Mouse (Mus musculus) heart, embryonic 14.5 days (tissue): ENCODE data around the gene Copb1. TPM values are rescaled to one million over a fixed set of nuclear protein-coding genes. Genes with fewer than 3 reads are reported as not detected.
A peak's percentile ranks its signal among the peaks of the same experiment; 100 is the strongest.

Experiments
- ATAC-seq: fragments of 200-750 bp; cut with Nextera tagmentation; 2 replicates; pipeline ENCODE4 v1.8.0; 2017; ENCODE audit warnings: low read depth, moderate TSS enrichment; ENCODE audit not compliant: insufficient number of reproducible peaks, insufficient read depth, low FRiP score
- H3K27ac ChIP-seq, 2 experiments: fragments of 200-500 bp in 1 of 2; fragments of 300-500 bp in 1 of 2; sonication (generic) in 1 of 2; replicated peaks in 1 of 2; 2 replicates each; pipeline ENCODE4 v1.5.1; 2012 to 2014; ENCODE audit warnings: low read depth in 2 of 2, low read length in 2 of 2, control low read depth in 1 of 2, mild to moderate bottlenecking in 1 of 2, mixed read lengths in 1 of 2; ENCODE audit not compliant: control insufficient read depth in 1 of 2, insufficient read depth in 1 of 2
- H3K27me3 ChIP-seq: fragments of 300-500 bp; sonication (generic); 2 replicates; pipeline ENCODE4 v1.6.1; 2014; ENCODE audit warnings: mild to moderate bottlenecking, low read length, control low read depth; ENCODE audit not compliant: control insufficient read depth, insufficient read depth
- H3K36me3 ChIP-seq: fragments of 300-500 bp; sonication (generic); 2 replicates; pipeline ENCODE4 v1.6.1; 2014; ENCODE audit warnings: mild to moderate bottlenecking, control low read depth, low read length, mixed read lengths; ENCODE audit not compliant: control insufficient read depth, insufficient read depth
- H3K4me1 ChIP-seq, 2 experiments: fragments of 200-500 bp in 1 of 2; fragments of 300-500 bp in 1 of 2; sonication (generic) in 1 of 2; 2 replicates each; pipeline ENCODE4 v1.6.1; 2012 to 2014; ENCODE audit warnings: low read length in 2 of 2, control low read depth in 1 of 2, mixed read lengths in 1 of 2; ENCODE audit not compliant: control insufficient read depth in 2 of 2, insufficient read depth in 2 of 2
- H3K4me2 ChIP-seq: fragments of 300-500 bp; sonication (generic); 2 replicates; pipeline ENCODE4 v1.6.1; 2014; ENCODE audit warnings: mild to moderate bottlenecking, low read length
- H3K4me3 ChIP-seq, 2 experiments: fragments of 200-500 bp in 1 of 2; fragments of 300-500 bp in 1 of 2; sonication (generic) in 1 of 2; 2 replicates each; pipeline ENCODE4 v1.5.1; 2012 to 2014; ENCODE audit warnings: low read length in 2 of 2, mild to moderate bottlenecking in 2 of 2, control low read depth in 1 of 2, low read depth in 1 of 2, moderate library complexity in 1 of 2; ENCODE audit not compliant: control insufficient read depth in 1 of 2, insufficient read depth in 1 of 2
- H3K9ac ChIP-seq: fragments of 300-500 bp; sonication (generic); 2 replicates; pipeline ENCODE4 v1.6.1; 2014; ENCODE audit warnings: mild to moderate bottlenecking, low read length
- H3K9me3 ChIP-seq: fragments of 300-500 bp; sonication (generic); 2 replicates; pipeline ENCODE4 v1.6.1; 2016; ENCODE audit warnings: low read length, control low read depth; ENCODE audit not compliant: control insufficient read depth
- WGBS: fragments of 180-500 bp; shearing (Covaris S2); extraction: QIAGEN DNeasy Blood & Tissue Kit; methylation state at CpG from one replicate; pipeline ENCODE4 v1.1.7; 2014; 5-methylcytosine and 5-hydroxymethylcytosine counted together
- polyA plus RNA-seq: library from polyadenylated mRNA; unstranded; fragments of >200 nt; fragmentation: Nextera tagmentation; extraction: Ambion mirVana; gene quantifications from 2 replicates; pipeline ENCODE4 v1.2.1, GENCODE M21; 2014

Gene Copb1
- polyA plus RNA-seq = 85.0 and 88.9 TPM in 2 replicates

- Histone ChIP-seq H3K4me3 (peak within 1 kb of the TSS; percentile 94 to 99), H3K9ac (peak within 1 kb of the TSS; percentile 97), H3K27ac (peak within 1 kb of the TSS; percentile 64 to 65), H3K9me3 (peaks cover 6% of the 10 kb centered on the region; the same call in 1 of the 2 replicates), H3K36me3 (peaks cover 35% of the 10 kb centered on the region), H3K27me3 (no peaks in the 10 kb centered on the region), H3K4me2 (peak within 1 kb of the TSS; percentile 72), H3K4me1 (peaks cover 0 to 4% of the 10 kb centered on the region in 2 experiments; a peak in 2 of 4 replicates)
- ATAC-seq = peak; percentile 96
- WGBS = 1% methylated on average over 75 of the region's 75 CpGs
Observed at GRCm38 (mm10) chr7:114253885-114254833, at the start of gene Copb1. Copb1 (minus strand) TSS chr7:114254711.

- Histone ChIP-seq H3K4me3 (no peak overlapping the region), H3K9ac (no peak overlapping the region), H3K4me2 (no peak overlapping the region), H3K9me3 (no peaks in the 10 kb centered on the region), H3K36me3 (no peaks in the 10 kb centered on the region), H3K27me3 (no peaks in the 10 kb centered on the region), H3K4me1 (peaks cover 0 to 4% of the 10 kb centered on the region in 2 experiments; a peak in 1 of 4 replicates), H3K27ac (peak overlapping the region; percentile 9 to 33; a peak in 1 of 4 replicates)
- peak; percentile 59; the same call in 1 of the 2 replicates for ATAC-seq
- WGBS = 16% methylated on average over 4 of the region's 4 CpGs
Observed at GRCm38 (mm10) chr7:114301293-114301782, 46.8 kb upstream of the Copb1 start.

DNA sequence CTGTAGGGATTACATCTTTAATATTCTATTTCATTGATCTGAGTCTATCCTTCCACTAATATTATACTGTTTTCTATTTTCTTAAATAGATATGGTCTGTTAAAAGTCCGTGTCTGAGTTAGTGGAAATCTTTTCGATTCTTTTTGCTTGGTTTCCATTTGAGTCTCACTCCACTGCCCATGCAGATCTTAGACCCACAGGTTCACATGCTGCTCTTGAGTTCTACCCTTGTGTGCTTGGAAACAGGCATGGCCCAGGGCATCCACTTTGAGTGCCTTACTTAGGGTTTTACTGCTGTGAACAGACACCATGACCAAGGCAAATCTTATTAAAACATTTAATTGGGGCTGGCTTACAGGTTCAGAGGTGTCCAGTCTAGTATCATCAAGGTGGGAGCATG is 46.3 kb upstream of the Copb1 start:
- H3K9me3 ChIP-seq = no peaks in the 10 kb centered on the region
- no peaks in the 10 kb centered on the region for H3K36me3 ChIP-seq
- H3K27ac ChIP-seq = no peak overlapping the region
- WGBS = 87% methylated on average over 2 of the region's 2 CpGs
- no peaks in the 10 kb centered on the region for H3K27me3 ChIP-seq
- H3K4me2 ChIP-seq = no peak overlapping the region
- ATAC-seq = no peak
- no peak overlapping the region for H3K9ac ChIP-seq
- no peak overlapping the region for H3K4me3 ChIP-seq
- H3K4me1 ChIP-seq = peaks cover 0 to 4% of the 10 kb centered on the region in 2 experiments; a peak in 1 of 4 replicates

- Histone ChIP-seq H3K27me3 (no peaks in the 10 kb centered on the region), H3K4me3 (no peak overlapping the region), H3K4me1 (peaks cover 0 to 4% of the 10 kb centered on the region in 2 experiments; a peak in 1 of 4 replicates), H3K36me3 (no peaks in the 10 kb centered on the region), H3K9me3 (no peaks in the 10 kb centered on the region), H3K4me2 (no peak overlapping the region), H3K27ac (no peak overlapping the region), H3K9ac (no peak overlapping the region)
- 46% methylated on average over 4 of the region's 4 CpGs for WGBS
- ATAC-seq = no peak
Observed at GRCm38 (mm10) chr7:114299247-114299646, 44.7 kb upstream of the Copb1 start.

GRCm38 (mm10) chr7:114294698-114295097 is 40.2 kb upstream of the Copb1 start:
- WGBS = 80% methylated on average over 5 of the region's 5 CpGs
- H3K9ac ChIP-seq = no peak overlapping the region
- H3K36me3 ChIP-seq = no peaks in the 10 kb centered on the region
- no peak overlapping the region for H3K27ac ChIP-seq
- no peaks in the 10 kb centered on the region for H3K9me3 ChIP-seq
- no peak for ATAC-seq
- no peak overlapping the region for H3K4me3 ChIP-seq
- no peaks in the 10 kb centered on the region for H3K27me3 ChIP-seq
- peaks cover 11 to 15% of the 10 kb centered on the region in 2 experiments for H3K4me1 ChIP-seq
- H3K4me2 ChIP-seq = no peak overlapping the region

- H3K4me2 ChIP-seq = no peak overlapping the region
- H3K4me1 ChIP-seq = peaks cover 11 to 15% of the 10 kb centered on the region in 2 experiments
- no peak overlapping the region for H3K9ac ChIP-seq
- H3K4me3 ChIP-seq = no peak overlapping the region
- H3K9me3 ChIP-seq = no peaks in the 10 kb centered on the region
- 82% methylated on average over 5 of the region's 5 CpGs for WGBS
- no peaks in the 10 kb centered on the region for H3K36me3 ChIP-seq
- no peak overlapping the region for H3K27ac ChIP-seq
- no peaks in the 10 kb centered on the region for H3K27me3 ChIP-seq
- no peak for ATAC-seq
Observed at GRCm38 (mm10) chr7:114293903-114294302, 39.4 kb upstream of the Copb1 start.

DNA sequence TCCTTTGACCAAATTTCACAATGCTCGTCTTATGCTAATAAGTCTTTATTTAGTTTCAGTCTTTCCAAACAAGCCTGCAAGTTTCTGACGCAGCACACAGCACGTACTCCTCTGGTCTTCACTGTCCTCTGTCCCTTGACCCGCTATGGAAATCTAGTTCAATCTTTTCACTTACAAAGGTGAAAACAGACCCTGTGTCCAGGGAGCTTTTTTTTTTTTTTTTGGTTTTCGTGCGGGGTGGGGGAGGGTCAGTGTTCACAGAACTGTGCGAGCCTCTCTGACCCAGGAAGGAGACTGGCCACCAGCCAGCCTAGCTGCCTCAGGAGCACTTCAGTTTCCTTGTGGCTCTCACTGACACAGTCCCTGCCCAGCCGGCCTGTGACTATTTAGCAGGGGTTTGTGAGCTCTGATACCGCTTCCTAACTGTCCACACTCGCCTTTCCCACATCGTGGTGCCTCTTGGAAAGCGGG is 38.0 kb upstream of the Copb1 start:
- no peak; the same call in 1 of the 2 replicates for ATAC-seq
- H3K4me1 ChIP-seq = peaks cover 11 to 15% of the 10 kb centered on the region in 2 experiments
- WGBS = 5% methylated on average over 12 of the region's 12 CpGs
- peak overlapping the region; percentile 62 for H3K4me2 ChIP-seq
- H3K36me3 ChIP-seq = no peaks in the 10 kb centered on the region
- H3K27me3 ChIP-seq = no peaks in the 10 kb centered on the region
- peak overlapping the region; percentile 59 to 72 for H3K27ac ChIP-seq
- peak overlapping the region; percentile 69 for H3K9ac ChIP-seq
- H3K4me3 ChIP-seq = peak overlapping the region; percentile 34 to 39
- H3K9me3 ChIP-seq = no peaks in the 10 kb centered on the region
